Mouse (Mus musculus) stomach, embryonic 14.5 days (tissue): ENCODE measurements around the gene Zcrb1. TPM values are rescaled to one million over a fixed set of nuclear protein-coding genes. Genes with fewer than 3 reads are reported as not detected.
"Not testable (repeated sequence)": the region's sequence is repeated elsewhere in the genome, so short reads cannot be mapped to it uniquely, and the experiment has no call there.

Experiments
- ATAC-seq: fragments of 200-750 bp; cut with Nextera tagmentation; 2 replicates; pipeline ENCODE4 v1.8.0; 2017; ENCODE audit warnings: low read depth, moderate TSS enrichment; ENCODE audit not compliant: insufficient number of reproducible peaks, insufficient read depth, low FRiP score
- H3K27ac ChIP-seq: fragments of 300-500 bp; sonication (generic); 2 replicates; pipeline ENCODE4 v1.5.1; 2014; ENCODE audit warnings: mild to moderate bottlenecking, low read length, moderate library complexity, mixed read lengths
- H3K27me3 ChIP-seq: fragments of 300-500 bp; sonication (generic); 2 replicates; pipeline ENCODE4 v1.6.1; 2014; ENCODE audit warnings: low read length, control low read depth, mixed read lengths; ENCODE audit not compliant: control insufficient read depth, insufficient read depth
- H3K36me3 ChIP-seq: fragments of 300-500 bp; sonication (generic); 2 replicates; pipeline ENCODE4 v1.6.1; 2014; ENCODE audit warnings: mild to moderate bottlenecking, control low read depth, low read length, moderate library complexity, mixed read lengths; ENCODE audit not compliant: control insufficient read depth, insufficient read depth
- H3K4me1 ChIP-seq: fragments of 300-500 bp; sonication (generic); 2 replicates; pipeline ENCODE4 v1.6.1; 2014; ENCODE audit warnings: low read length, control low read depth, mixed read lengths; ENCODE audit not compliant: control insufficient read depth, insufficient read depth
- H3K4me2 ChIP-seq: fragments of 300-500 bp; sonication (generic); replicated peaks from 2 replicates; pipeline ENCODE4 v1.6.1; 2014; ENCODE audit warnings: low read depth, low read length, control low read depth
- H3K4me3 ChIP-seq: fragments of 300-500 bp; sonication (generic); 2 replicates; pipeline ENCODE4 v1.5.1; 2014; ENCODE audit warnings: low read depth, low read length, control low read depth
- H3K9ac ChIP-seq: fragments of 300-500 bp; sonication (generic); replicated peaks from 2 replicates; pipeline ENCODE4 v1.6.1; 2014; ENCODE audit warnings: low read depth, mild to moderate bottlenecking, control low read depth, low read length, moderate library complexity, mixed read lengths
- H3K9me3 ChIP-seq: fragments of 300-500 bp; sonication (generic); 2 replicates; pipeline ENCODE4 v1.6.1; 2016; ENCODE audit warnings: low read depth, low read length, control low read depth; ENCODE audit not compliant: control insufficient read depth
- WGBS: fragments of 180-500 bp; shearing (Covaris S2); extraction: QIAGEN DNeasy Blood & Tissue Kit; methylation state at CpG from one replicate; pipeline ENCODE4 v1.1.7; 2014; 5-methylcytosine and 5-hydroxymethylcytosine counted together
- polyA plus RNA-seq: library from polyadenylated mRNA; unstranded; fragments of >200 nt; fragmentation: Nextera tagmentation; extraction: Ambion mirVana; gene quantifications from 2 replicates; pipeline ENCODE4 v1.2.1, GENCODE M21; 2014

Zcrb1 gene
- polyA plus RNA-seq, 1 experiment from 2014 or later = 128 TPM

GRCm38 (mm10) chr15:93398699-93399540 is 786 bp upstream of the Zcrb1 start:
- no peak for ATAC-seq
- H3K9ac ChIP-seq = peak overlapping the region; percentile 95
- H3K4me3 ChIP-seq = peak overlapping the region; percentile 99
- peaks cover 19% of the 10 kb centered on the region for H3K4me1 ChIP-seq
- no peaks in the 10 kb centered on the region for H3K27me3 ChIP-seq
- H3K27ac ChIP-seq = peak overlapping the region; percentile 83; the same call in 1 of the 2 replicates
- H3K9me3 ChIP-seq = no peaks in the 10 kb centered on the region
- peak overlapping the region; percentile 90 for H3K4me2 ChIP-seq
- peaks cover 8% of the 10 kb centered on the region for H3K36me3 ChIP-seq
- 2% methylated on average over 36 of the region's 36 CpGs for WGBS

GRCm38 (mm10) chr15:93397269-93397668 is 865 bp downstream of the Zcrb1 start:
- under 1% methylated on average over 11 of the region's 11 CpGs for WGBS
- H3K27ac ChIP-seq = no peak overlapping the region
- no peak for ATAC-seq
- peak overlapping the region; percentile 95 for H3K9ac ChIP-seq
- H3K4me3 ChIP-seq = peak overlapping the region; percentile 99
- H3K4me2 ChIP-seq = peak overlapping the region; percentile 56
- H3K36me3 ChIP-seq = peaks cover 12% of the 10 kb centered on the region
- no peaks in the 10 kb centered on the region for H3K9me3 ChIP-seq
- peaks cover 19% of the 10 kb centered on the region for H3K4me1 ChIP-seq
- no peaks in the 10 kb centered on the region for H3K27me3 ChIP-seq

GRCm38 (mm10) chr15:93381337-93381736 is 16.8 kb downstream of the Zcrb1 start:
- Histone ChIP-seq H3K9me3 (no peaks in the 10 kb centered on the region; the same call in 1 of the 2 replicates), H3K4me3 (no peak overlapping the region), H3K27ac (no peak overlapping the region), H3K27me3 (no peaks in the 10 kb centered on the region), H3K9ac (no peak overlapping the region), H3K36me3 (peaks cover 11% of the 10 kb centered on the region), H3K4me2 (no peak overlapping the region), H3K4me1 (no peaks in the 10 kb centered on the region)
- ATAC-seq = no peak
- 55% methylated on average over 5 of the region's 5 CpGs for WGBS

- WGBS = 78% methylated on average over 3 of the region's 3 CpGs
- ATAC-seq = no peak
- Histone ChIP-seq H3K4me1 (no peaks in the 10 kb centered on the region), H3K27me3 (no peaks in the 10 kb centered on the region), H3K36me3 (peaks cover 2% of the 10 kb centered on the region; the same call in 1 of the 2 replicates), H3K27ac (no peak overlapping the region), H3K9me3 (no peaks in the 10 kb centered on the region; the same call in 1 of the 2 replicates), H3K4me3 (no peak overlapping the region), H3K4me2 (no peak overlapping the region), H3K9ac (no peak overlapping the region)
These were observed 19.0 kb downstream of the Zcrb1 start for GRCm38 (mm10) chr15:93379177-93379576.

GRCm38 (mm10) chr15:93375696-93376095 is 22.4 kb downstream of the Zcrb1 start:
- Histone ChIP-seq H3K4me1 (no peaks in the 10 kb centered on the region), H3K4me2 (no peak overlapping the region), H3K9ac (no peak overlapping the region), H3K4me3 (no peak overlapping the region), H3K27me3 (no peaks in the 10 kb centered on the region), H3K36me3 (no peaks in the 10 kb centered on the region), H3K27ac (no peak overlapping the region), H3K9me3 (no peaks in the 10 kb centered on the region)
- no peak for ATAC-seq
- 89% methylated on average over 5 of the region's 5 CpGs for WGBS

GRCm38 (mm10) chr15:93372525-93373119 is 25.5 kb downstream of the Zcrb1 start:
- H3K4me3 ChIP-seq, H3K4me2 ChIP-seq, H3K9ac ChIP-seq, H3K9me3 ChIP-seq, H3K27me3 ChIP-seq, H3K36me3 ChIP-seq, ATAC-seq, H3K4me1 ChIP-seq, H3K27ac ChIP-seq: not testable (repeated sequence)

- H3K4me3 ChIP-seq = no peak overlapping the region
- H3K36me3 ChIP-seq = no peaks in the 10 kb centered on the region
- H3K9me3 ChIP-seq = no peaks in the 10 kb centered on the region
- no peak overlapping the region for H3K9ac ChIP-seq
- ATAC-seq = no peak
- H3K4me2 ChIP-seq = no peak overlapping the region
- H3K27me3 ChIP-seq = no peaks in the 10 kb centered on the region
- WGBS = 83% methylated on average over 2 of the region's 2 CpGs
- H3K27ac ChIP-seq = no peak overlapping the region
- H3K4me1 ChIP-seq = no peaks in the 10 kb centered on the region
These were observed 26.3 kb downstream of the Zcrb1 start for GRCm38 (mm10) chr15:93371838-93372237.

GRCm38 (mm10) chr15:93368558-93368957 is 29.6 kb downstream of the Zcrb1 start:
- H3K36me3 ChIP-seq = no peaks in the 10 kb centered on the region
- no peak overlapping the region for H3K9ac ChIP-seq
- no peaks in the 10 kb centered on the region for H3K9me3 ChIP-seq
- H3K4me3 ChIP-seq = no peak overlapping the region
- no peak for ATAC-seq
- H3K4me2 ChIP-seq = no peak overlapping the region
- WGBS = 44% methylated on average over 9 of the region's 9 CpGs
- H3K27me3 ChIP-seq = no peaks in the 10 kb centered on the region
- 0 out of 2 replicates have a peak, but pooled peaks cover 2% of the 10 kb centered on the region for H3K4me1 ChIP-seq
- H3K27ac ChIP-seq = no peak overlapping the region
